Comparison of ENCODE assay signal across 28 mouse cellular contexts in genomic region chr13:34667197-34667596, GRCm38 (mm10). TPM values are rescaled to one million over a fixed set of nuclear protein-coding genes. Genes with fewer than 3 reads are reported as not detected.
DNase-seq lines count a peak whose midpoint lies in the region; ATAC-seq and TF ChIP-seq lines count a peak whose summit lies in the region.
"Had no signal": no experiment of that assay in that cellular context is flagged by ENCODE, and none has a peak within 500 bp of the region (broad histone marks: within the 10 kb centered on the region; RNA-seq: fewer than 3 reads in every experiment).

No protein-coding gene starts in this region.

- H3K9ac ChIP-seq in heart, embryonic 11.5 days (ENCODE audit: low read depth, low read length): no peak overlapping the region
- no peak overlapping the region for H3K9ac ChIP-seq in liver, postnatal 0 days (replicated peaks)
- H3K9ac ChIP-seq: embryonic facial prominence, embryonic 15.5 days; intestine, embryonic 15.5 days; limb, embryonic 15.5 days; liver, embryonic 14.5 days; lung, embryonic 15.5 days; neural tube, embryonic 15.5 days had no signal

- H3K27ac ChIP-seq in heart, embryonic 11.5 days (ENCODE audit: low read depth, low read length): no peak overlapping the region
- 0 out of 2 replicates have a peak overlapping the region, but pooled peaks have one; percentile 15 for H3K27ac ChIP-seq in macrophage
- H3K27ac ChIP-seq in liver, postnatal 0 days (ENCODE audit: low read depth): no peak overlapping the region
- H3K27ac ChIP-seq: embryonic facial prominence, embryonic 15.5 days; hindbrain, embryonic 10.5 days; intestine, embryonic 15.5 days; limb, embryonic 15.5 days; liver, embryonic 14.5 days; lung, embryonic 15.5 days; neural tube, embryonic 15.5 days had no signal

- no peak overlapping the region for H3K4me3 ChIP-seq in heart, embryonic 11.5 days (ENCODE audit: low read depth, low read length)
- H3K4me3 ChIP-seq in macrophage (ENCODE audit: inconsistent target): no peak overlapping the region
- H3K4me3 ChIP-seq in liver, postnatal 0 days (ENCODE audit: low read depth, low read length): no peak overlapping the region
- H3K4me3 ChIP-seq: embryonic facial prominence, embryonic 15.5 days; hindbrain, embryonic 10.5 days; intestine, embryonic 15.5 days; limb, embryonic 15.5 days; lung, embryonic 15.5 days; neural tube, embryonic 15.5 days had no signal

- H3K4me1 ChIP-seq in heart, embryonic 11.5 days (ENCODE audit: control insufficient read depth, insufficient read depth, low read length): no peaks in the 10 kb centered on the region
- H3K4me1 ChIP-seq in liver, postnatal 0 days (ENCODE audit: insufficient read depth): peaks cover 10% of the 10 kb centered on the region
- H3K4me1 ChIP-seq: intestine, embryonic 15.5 days; limb, embryonic 15.5 days; lung, embryonic 15.5 days had no signal

- H3K9me3 ChIP-seq in heart, embryonic 11.5 days (replicated peaks; ENCODE audit: control insufficient read depth, low read length): peaks cover 4% of the 10 kb centered on the region; the same call in 1 of the 2 replicates
- H3K9me3 ChIP-seq in liver, postnatal 0 days (ENCODE audit: low read length): no peaks in the 10 kb centered on the region
- H3K9me3 ChIP-seq: embryonic facial prominence, embryonic 15.5 days; intestine, embryonic 15.5 days; limb, embryonic 15.5 days; lung, embryonic 15.5 days; neural tube, embryonic 15.5 days had no signal

- H3K4me2 ChIP-seq in heart, embryonic 11.5 days: no peak overlapping the region
- H3K4me2 ChIP-seq in liver, postnatal 0 days (ENCODE audit: low read depth, low read length): no peak overlapping the region
- H3K4me2 ChIP-seq: embryonic facial prominence, embryonic 15.5 days; intestine, embryonic 15.5 days; limb, embryonic 15.5 days; lung, embryonic 15.5 days; neural tube, embryonic 15.5 days had no signal

- H3K27me3 ChIP-seq in heart, embryonic 11.5 days (ENCODE audit: control insufficient read depth, insufficient read depth, low read length): no peaks in the 10 kb centered on the region
- H3K27me3 ChIP-seq in splenic B cell, adult 2 months (ENCODE audit: control insufficient read depth, insufficient read depth, low read length, poor library complexity, severe bottlenecking): no peaks in the 10 kb centered on the region
- no peaks in the 10 kb centered on the region for H3K27me3 ChIP-seq in liver, postnatal 0 days (ENCODE audit: insufficient read depth, low read length)
- H3K27me3 ChIP-seq: embryonic facial prominence, embryonic 15.5 days; intestine, embryonic 15.5 days; limb, embryonic 15.5 days; lung, embryonic 15.5 days; neural tube, embryonic 15.5 days had no signal

- H3K79me2 ChIP-seq in macrophage (ENCODE audit: inconsistent target): no peaks in the 10 kb centered on the region

- DNase-seq in heart, adult 8-10 months (ENCODE audit: low spot score): peak; percentile 52
- DNase-seq in spleen, postnatal 36 days (ENCODE audit: low spot score in 2 of 2): peak; percentile 79 to 86
- no peak for DNase-seq in spleen, adult 12 weeks (ENCODE audit: low spot score)
- DNase-seq in splenic B cell, adult 2 months (ENCODE audit: low read depth, low spot score): peak; percentile 85
- DNase-seq in liver, postnatal 0 days: no peak
- no peak for DNase-seq in urinary bladder, postnatal 10 days (ENCODE audit: low spot score)
- DNase-seq: adrenal gland, adult 2 months; cerebellum, adult 18-20 months; cerebellum, postnatal 36 days; gastrocnemius, postnatal 25 days; kidney, postnatal 4 days; layer of hippocampus, adult 9-11 months; left cerebral cortex, postnatal 4 days; thymus, adult 2 months; thymus, postnatal 4 days had no signal

- TF ChIP-seq CTCF in liver, postnatal 0 days (IDR thresholded peaks at IDR 0.05; ENCODE audit: low read depth): no peak

- no peaks in the 10 kb centered on the region for H3K36me3 ChIP-seq in heart, embryonic 11.5 days (ENCODE audit: control insufficient read depth, insufficient read depth, low read length)
- H3K36me3 ChIP-seq in macrophage (ENCODE audit: inconsistent target): no peaks in the 10 kb centered on the region
- H3K36me3 ChIP-seq in splenic B cell, adult 2 months (ENCODE audit: control insufficient read depth, insufficient read depth, low read length, poor library complexity, severe bottlenecking): no peaks in the 10 kb centered on the region
- H3K36me3 ChIP-seq in liver, postnatal 0 days (replicated peaks; ENCODE audit: insufficient read depth, low read length): no peaks in the 10 kb centered on the region
- H3K36me3 ChIP-seq: embryonic facial prominence, embryonic 15.5 days; hindbrain, embryonic 10.5 days; intestine, embryonic 15.5 days; limb, embryonic 15.5 days; lung, embryonic 15.5 days; neural tube, embryonic 15.5 days had no signal

- no peak for TF ChIP-seq EP300 in liver, postnatal 0 days (IDR thresholded peaks at IDR 0.05; ENCODE audit: low read depth)

- 81% methylated on average over 8 of the region's 8 CpGs for WGBS in heart, embryonic 11.5 days (ENCODE audit: insufficient replicate concordance)
- WGBS in macrophage (ENCODE audit: missing documents): 6% methylated on average over 8 of the region's 8 CpGs
- 26% methylated on average over 8 of the region's 8 CpGs for WGBS in liver, postnatal 0 days (ENCODE audit: insufficient replicate concordance)

- no peak for ATAC-seq in heart, embryonic 11.5 days (replicated peaks; ENCODE audit: insufficient number of reproducible peaks, low FRiP score, low TSS enrichment)
- ATAC-seq in liver, postnatal 0 days: no peak
- ATAC-seq: forebrain, embryonic 16.5 days; hindbrain, embryonic 16.5 days; intestine, embryonic 15.5 days; midbrain, embryonic 16.5 days had no signal

RNA-seq across cellular contexts. Expression of gene Pxdc1, which starts 13.9 kb away (rescaled TPM):
- 10 to 100 TPM in 2 of 4 experiments, 1 to 10 TPM in 2; 8.7 to 17.3 (median 10.7) TPM for total RNA-seq in heart, adult 8-10 months (2022)
- polyA plus RNA-seq in heart, embryonic 11.5 days (2014; fragmentation: Nextera tagmentation; extraction: Ambion mirVana): 14.4 and 16.6 TPM in 2 replicates
- total RNA-seq in macrophage (2018; cell fraction: chromatin; rRNA removed): 10 to 100 TPM in 1 of 26 experiments, 1 to 10 TPM in 11, under 1 TPM in 4, not detected in 10; 0.28 to 10.6 (median 1.9) TPM
- total RNA-seq in macrophage (2018; cell fraction: cytosol; rRNA removed): 1 to 10 TPM in 13 of 26 experiments, under 1 TPM in 8, not detected in 5; 0.07 to 6.5 (median 1.7) TPM
- 1 to 10 TPM in 13 of 26 experiments, under 1 TPM in 3, not detected in 10; 0.17 to 6.3 (median 3.1) TPM for total RNA-seq in macrophage (2018; cell fraction: nucleus; rRNA removed)
- 0.14 to 1.9 TPM (median 1.3 TPM) in 3 replicates for polyA plus RNA-seq in macrophage (2018)
- 24.8 and 27.7 TPM in 2 replicates for polyA plus RNA-seq in liver, postnatal 0 days (2015; fragmentation: Nextera tagmentation; extraction: Ambion mirVana)
- total RNA-seq: MEL had no signal

Comparison
In these comparisons a context has a peak if more than half of its experiments do, and no peak if none do; other contexts are left out.
1. DNase-seq: peak in heart, adult 8-10 months (single experiment), spleen, postnatal 36 days (2 of 2) and splenic B cell, adult 2 months (single experiment); none in spleen, adult 12 weeks (single experiment), liver, postnatal 0 days (single experiment) and urinary bladder, postnatal 10 days (single experiment).